Mouse (Mus musculus): ENCODE measurements around the gene Magi2. TPM values are rescaled to one million over a fixed set of nuclear protein-coding genes. Genes with fewer than 3 reads are reported as not detected.

Magi2 gene
- polyA plus RNA-seq, 1 experiment from 2014 or later: 2.3 TPM

- H3K27me3 ChIP-seq (replicated peaks): no peaks in the 10 kb centered on the region
- no peak overlapping the region for H3K4me2 ChIP-seq (replicated peaks)
- no peaks in the 10 kb centered on the region for H3K36me3 ChIP-seq
- no peak overlapping the region for H3K4me3 ChIP-seq (replicated peaks)
- 67% methylated on average over 3 of the region's 3 CpGs for WGBS
- no peak overlapping the region for H3K9ac ChIP-seq
- no peak for ATAC-seq
- no peaks in the 10 kb centered on the region for H3K4me1 ChIP-seq (replicated peaks)
- no peaks in the 10 kb centered on the region for H3K9me3 ChIP-seq
- H3K27ac ChIP-seq: no peak overlapping the region
Measured at GRCm38 (mm10) chr5:20583639-20584038, 1356.8 kb downstream of the Magi2 start.

- ATAC-seq: no peak
- no peaks in the 10 kb centered on the region for H3K27me3 ChIP-seq (replicated peaks)
- no peak overlapping the region for H3K4me2 ChIP-seq (replicated peaks)
- no peaks in the 10 kb centered on the region for H3K9me3 ChIP-seq
- 88% methylated on average over 3 of the region's 3 CpGs for WGBS
- H3K27ac ChIP-seq: no peak overlapping the region
- no peaks in the 10 kb centered on the region for H3K36me3 ChIP-seq
- H3K9ac ChIP-seq: no peak overlapping the region
- H3K4me3 ChIP-seq (replicated peaks): no peak overlapping the region
- no peaks in the 10 kb centered on the region for H3K4me1 ChIP-seq (replicated peaks)
Measured at GRCm38 (mm10) chr5:20584769-20585168, 1357.9 kb downstream of the Magi2 start.

GRCm38 (mm10) chr5:20589731-20590130 lies 1362.9 kb downstream of the Magi2 start:
- Histone ChIP-seq H3K4me2 (replicated peaks) (no peak overlapping the region), H3K9me3 (no peaks in the 10 kb centered on the region), H3K27ac (no peak overlapping the region), H3K36me3 (no peaks in the 10 kb centered on the region), H3K9ac (no peak overlapping the region), H3K27me3 (replicated peaks) (no peaks in the 10 kb centered on the region), H3K4me3 (replicated peaks) (no peak overlapping the region), H3K4me1 (replicated peaks) (no peaks in the 10 kb centered on the region)
- 23% methylated on average over 3 of the region's 3 CpGs for WGBS
- no peak for ATAC-seq

- H3K9ac ChIP-seq: no peak overlapping the region
- no peaks in the 10 kb centered on the region for H3K4me1 ChIP-seq (replicated peaks)
- H3K4me2 ChIP-seq (replicated peaks): no peak overlapping the region
- H3K27ac ChIP-seq: no peak overlapping the region
- no peaks in the 10 kb centered on the region for H3K36me3 ChIP-seq
- WGBS: 82% methylated on average over 3 of the region's 3 CpGs
- H3K27me3 ChIP-seq (replicated peaks): no peaks in the 10 kb centered on the region
- H3K4me3 ChIP-seq (replicated peaks): no peak overlapping the region
- ATAC-seq: no peak
- H3K9me3 ChIP-seq: no peaks in the 10 kb centered on the region
Measured at GRCm38 (mm10) chr5:20598196-20598595, 1371.4 kb downstream of the Magi2 start.

- Histone ChIP-seq H3K9me3 (no peaks in the 10 kb centered on the region), H3K36me3 (no peaks in the 10 kb centered on the region), H3K4me2 (replicated peaks) (no peak overlapping the region), H3K9ac (no peak overlapping the region), H3K4me3 (replicated peaks) (no peak overlapping the region), H3K4me1 (replicated peaks) (no peaks in the 10 kb centered on the region), H3K27me3 (replicated peaks) (no peaks in the 10 kb centered on the region), H3K27ac (no peak overlapping the region)
- 52% methylated on average over 7 of the region's 7 CpGs for WGBS
- no peak for ATAC-seq
Measured at GRCm38 (mm10) chr5:20603756-20604469, 1377.1 kb downstream of the Magi2 start.

GRCm38 (mm10) chr5:20606497-20606896 lies 1379.7 kb downstream of the Magi2 start:
- Histone ChIP-seq H3K4me1 (replicated peaks) (no peaks in the 10 kb centered on the region), H3K27me3 (replicated peaks) (no peaks in the 10 kb centered on the region), H3K4me2 (replicated peaks) (no peak overlapping the region), H3K36me3 (no peaks in the 10 kb centered on the region), H3K4me3 (replicated peaks) (no peak overlapping the region), H3K9ac (no peak overlapping the region), H3K27ac (no peak overlapping the region), H3K9me3 (no peaks in the 10 kb centered on the region)
- 88% methylated on average over 5 of the region's 5 CpGs for WGBS
- ATAC-seq: no peak

GRCm38 (mm10) chr5:20607503-20607902 lies 1380.7 kb downstream of the Magi2 start:
- H3K4me2 ChIP-seq (replicated peaks): no peak overlapping the region
- H3K36me3 ChIP-seq: no peaks in the 10 kb centered on the region
- H3K4me1 ChIP-seq (replicated peaks): no peaks in the 10 kb centered on the region
- WGBS: 66% methylated on average over 1 of the region's 1 CpGs
- H3K27me3 ChIP-seq (replicated peaks): no peaks in the 10 kb centered on the region
- ATAC-seq: no peak
- no peaks in the 10 kb centered on the region for H3K9me3 ChIP-seq
- no peak overlapping the region for H3K27ac ChIP-seq
- H3K9ac ChIP-seq: no peak overlapping the region
- H3K4me3 ChIP-seq (replicated peaks): no peak overlapping the region

GRCm38 (mm10) chr5:20609206-20609935 lies 1382.5 kb downstream of the Magi2 start:
- Histone ChIP-seq H3K36me3 (no peaks in the 10 kb centered on the region), H3K4me3 (replicated peaks) (no peak overlapping the region), H3K9me3 (no peaks in the 10 kb centered on the region), H3K27me3 (replicated peaks) (no peaks in the 10 kb centered on the region), H3K4me2 (replicated peaks) (no peak overlapping the region), H3K9ac (no peak overlapping the region), H3K4me1 (replicated peaks) (no peaks in the 10 kb centered on the region), H3K27ac (no peak overlapping the region)
- WGBS: 84% methylated on average over 12 of the region's 12 CpGs
- no peak for ATAC-seq

- H3K4me2 ChIP-seq (replicated peaks): no peak overlapping the region
- H3K9ac ChIP-seq: no peak overlapping the region
- no peaks in the 10 kb centered on the region for H3K27me3 ChIP-seq (replicated peaks)
- no peaks in the 10 kb centered on the region for H3K4me1 ChIP-seq (replicated peaks)
- 77% methylated on average over 2 of the region's 2 CpGs for WGBS
- H3K4me3 ChIP-seq (replicated peaks): no peak overlapping the region
- no peaks in the 10 kb centered on the region for H3K9me3 ChIP-seq
- no peak for ATAC-seq
- no peak overlapping the region for H3K27ac ChIP-seq
- H3K36me3 ChIP-seq: no peaks in the 10 kb centered on the region
Measured at GRCm38 (mm10) chr5:20610640-20611039, 1383.8 kb downstream of the Magi2 start.

GRCm38 (mm10) chr5:20612616-20613015 lies 1385.8 kb downstream of the Magi2 start:
- no peak overlapping the region for H3K9ac ChIP-seq

GRCm38 (mm10) chr5:20614891-20615290 lies 1388.1 kb downstream of the Magi2 start:
- Histone ChIP-seq H3K9me3 (no peaks in the 10 kb centered on the region), H3K9ac (no peak overlapping the region), H3K4me3 (replicated peaks) (no peak overlapping the region), H3K36me3 (no peaks in the 10 kb centered on the region), H3K4me1 (replicated peaks) (no peaks in the 10 kb centered on the region), H3K27ac (no peak overlapping the region), H3K4me2 (replicated peaks) (no peak overlapping the region), H3K27me3 (replicated peaks) (no peaks in the 10 kb centered on the region)
- WGBS: 75% methylated on average over 4 of the region's 4 CpGs
- no peak for ATAC-seq

More at GRCm38 (mm10) chr5:20612616-20613015, 1385.8 kb downstream of the Magi2 start:
- no peaks in the 10 kb centered on the region for H3K9me3 ChIP-seq
- 89% methylated on average over 9 of the region's 9 CpGs for WGBS
- no peak overlapping the region for H3K4me2 ChIP-seq (replicated peaks)
- no peak overlapping the region for H3K27ac ChIP-seq
- no peaks in the 10 kb centered on the region for H3K4me1 ChIP-seq (replicated peaks)
- no peak overlapping the region for H3K4me3 ChIP-seq (replicated peaks)
- ATAC-seq: no peak
- no peaks in the 10 kb centered on the region for H3K36me3 ChIP-seq
- no peaks in the 10 kb centered on the region for H3K27me3 ChIP-seq (replicated peaks)

GRCm38 (mm10) chr5:20620596-20621511 lies 1394.0 kb downstream of the Magi2 start:
- ATAC-seq: no peak
- no peak overlapping the region for H3K9ac ChIP-seq
- H3K27me3 ChIP-seq (replicated peaks): no peaks in the 10 kb centered on the region
- no peaks in the 10 kb centered on the region for H3K36me3 ChIP-seq
- no peaks in the 10 kb centered on the region for H3K4me1 ChIP-seq (replicated peaks)
- WGBS: 58% methylated on average over 7 of the region's 7 CpGs
- no peaks in the 10 kb centered on the region for H3K9me3 ChIP-seq
- no peak overlapping the region for H3K4me3 ChIP-seq (replicated peaks)
- no peak overlapping the region for H3K4me2 ChIP-seq (replicated peaks)
- no peak overlapping the region for H3K27ac ChIP-seq
